Mouse (Mus musculus): ENCODE measurements at regions not wholly inside any gene's neighbourhood (a gene's known extent, or its start where the extent isn't known, plus 50 kb on each side); places are given as distances from the start of the nearest gene placed in this dataset.
"Not testable (repeated sequence)": the region's sequence is repeated elsewhere in the genome, so short reads cannot be mapped to it uniquely, and the experiment has no call there.

GRCm38 (mm10) chr15:93094202-93095135 lies 180.5 kb downstream of the Gxylt1 start:
- DNase-seq (ENCODE audit: low read depth, low spot score) = peak; percentile 69

- DNase-seq (ENCODE audit: low read depth, low spot score) = no peak
Observed at GRCm38 (mm10) chr15:93091396-93091795, 183.6 kb downstream of the Gxylt1 start.

- peak; percentile 56 for DNase-seq (ENCODE audit: low read depth, low spot score)
Observed at GRCm38 (mm10) chr15:93089347-93089746, 185.6 kb downstream of the Gxylt1 start.

- DNase-seq (ENCODE audit: low read depth, low spot score) = peak; percentile 55
Observed at GRCm38 (mm10) chr15:93084967-93085617, 189.9 kb downstream of the Gxylt1 start.

GRCm38 (mm10) chr15:93074070-93074469 lies 200.9 kb downstream of the Gxylt1 start:
- DNase-seq (ENCODE audit: low read depth, low spot score) = no peak

GRCm38 (mm10) chr15:93062213-93063131 lies 212.5 kb downstream of the Gxylt1 start:
- peak; percentile 59 for DNase-seq (ENCODE audit: low read depth, low spot score)

- no peak for DNase-seq (ENCODE audit: low read depth, low spot score)
Observed at GRCm38 (mm10) chr15:93053471-93053870, 221.5 kb downstream of the Gxylt1 start.

GRCm38 (mm10) chr15:93027185-93027584 lies 247.8 kb downstream of the Gxylt1 start:
- DNase-seq (ENCODE audit: low read depth, low spot score) = no peak

GRCm38 (mm10) chr15:93026456-93027078 lies 248.4 kb downstream of the Gxylt1 start:
- no peak for DNase-seq (ENCODE audit: low read depth, low spot score)

GRCm38 (mm10) chr15:93025791-93026190 lies 249.2 kb downstream of the Gxylt1 start:
- DNase-seq (ENCODE audit: low read depth, low spot score) = no peak

- DNase-seq (ENCODE audit: low read depth, low spot score) = peak; percentile 39
Observed at GRCm38 (mm10) chr15:93024171-93024570, 250.8 kb downstream of the Gxylt1 start.

- no peak for DNase-seq (ENCODE audit: low read depth, low spot score)
Observed at GRCm38 (mm10) chr15:93011166-93011565, 263.8 kb downstream of the Gxylt1 start.

GRCm38 (mm10) chr15:93010629-93011028 lies 264.4 kb downstream of the Gxylt1 start:
- peak; percentile 58 for DNase-seq (ENCODE audit: low read depth, low spot score)

- no peak for DNase-seq (ENCODE audit: low read depth, low spot score)
Observed at GRCm38 (mm10) chr15:93005751-93006231, 269.2 kb downstream of the Gxylt1 start.

GRCm38 (mm10) chr15:93005186-93005585 lies 269.8 kb downstream of the Gxylt1 start:
- not testable (repeated sequence) for DNase-seq (ENCODE audit: low read depth, low spot score)

GRCm38 (mm10) chr15:93004551-93004950 lies 270.4 kb downstream of the Gxylt1 start:
- no peak for DNase-seq (ENCODE audit: low read depth, low spot score)

GRCm38 (mm10) chr15:93003233-93003632 lies 271.7 kb downstream of the Gxylt1 start:
- DNase-seq (ENCODE audit: low read depth, low spot score) = no peak

- peak; percentile 45 for DNase-seq (ENCODE audit: low read depth, low spot score)
Observed at GRCm38 (mm10) chr15:93002002-93002904, 272.7 kb downstream of the Gxylt1 start.

- peak; percentile 48 for DNase-seq (ENCODE audit: low read depth, low spot score)
Observed at GRCm38 (mm10) chr15:93001346-93002001, 273.5 kb downstream of the Gxylt1 start.

All from mesoderm, embryonic 11.5 days (tissue).